Mouse (Mus musculus): Measurements from ENCODE around the gene Mkrn3. TPM values are rescaled to one million over a fixed set of nuclear protein-coding genes. Genes with fewer than 3 reads are reported as not detected.

Mkrn3 gene
- 1.7 and 2.6 TPM in 2 replicates for polyA plus RNA-seq (2014; fragmentation: Nextera tagmentation; extraction: Ambion mirVana)

- H3K4me1 ChIP-seq (ENCODE audit: control insufficient read depth in 2 of 2, insufficient read depth in 2 of 2, low read length in 2 of 2) = no peaks in the 10 kb centered on the region; a peak in 1 of 4 replicates
- H3K27ac ChIP-seq (replicated peaks in 1 of 2; ENCODE audit: control insufficient read depth in 1 of 2, insufficient read depth in 1 of 2, low read depth in 2 of 2, low read length in 2 of 2) = no peak within 1 kb of the TSS
- no peak for ATAC-seq (ENCODE audit: insufficient number of reproducible peaks, insufficient read depth, low FRiP score, low read depth)
- H3K4me3 ChIP-seq (ENCODE audit: control insufficient read depth in 1 of 2, insufficient read depth in 1 of 2, low read depth in 1 of 2, low read length in 2 of 2) = peak within 1 kb of the TSS; percentile 68 to 76
- 20% methylated on average over 49 of the region's 49 CpGs for WGBS
- H3K4me2 ChIP-seq (ENCODE audit: low read length) = peak within 1 kb of the TSS; percentile 71
- H3K27me3 ChIP-seq (ENCODE audit: control insufficient read depth, insufficient read depth, low read length) = peaks cover 10% of the 10 kb centered on the region; the same call in 1 of the 2 replicates
- peaks cover 20% of the 10 kb centered on the region for H3K9me3 ChIP-seq (ENCODE audit: control insufficient read depth, low read length)
- H3K36me3 ChIP-seq (ENCODE audit: control insufficient read depth, insufficient read depth, low read length) = no peaks in the 10 kb centered on the region
- H3K9ac ChIP-seq (ENCODE audit: low read length) = peak within 1 kb of the TSS; percentile 80
Observed at GRCm38 (mm10) chr7:62419493-62420360, at the start of gene Mkrn3. TSS of gene Mkrn3 (minus strand) at chr7:62420139.

DNA sequence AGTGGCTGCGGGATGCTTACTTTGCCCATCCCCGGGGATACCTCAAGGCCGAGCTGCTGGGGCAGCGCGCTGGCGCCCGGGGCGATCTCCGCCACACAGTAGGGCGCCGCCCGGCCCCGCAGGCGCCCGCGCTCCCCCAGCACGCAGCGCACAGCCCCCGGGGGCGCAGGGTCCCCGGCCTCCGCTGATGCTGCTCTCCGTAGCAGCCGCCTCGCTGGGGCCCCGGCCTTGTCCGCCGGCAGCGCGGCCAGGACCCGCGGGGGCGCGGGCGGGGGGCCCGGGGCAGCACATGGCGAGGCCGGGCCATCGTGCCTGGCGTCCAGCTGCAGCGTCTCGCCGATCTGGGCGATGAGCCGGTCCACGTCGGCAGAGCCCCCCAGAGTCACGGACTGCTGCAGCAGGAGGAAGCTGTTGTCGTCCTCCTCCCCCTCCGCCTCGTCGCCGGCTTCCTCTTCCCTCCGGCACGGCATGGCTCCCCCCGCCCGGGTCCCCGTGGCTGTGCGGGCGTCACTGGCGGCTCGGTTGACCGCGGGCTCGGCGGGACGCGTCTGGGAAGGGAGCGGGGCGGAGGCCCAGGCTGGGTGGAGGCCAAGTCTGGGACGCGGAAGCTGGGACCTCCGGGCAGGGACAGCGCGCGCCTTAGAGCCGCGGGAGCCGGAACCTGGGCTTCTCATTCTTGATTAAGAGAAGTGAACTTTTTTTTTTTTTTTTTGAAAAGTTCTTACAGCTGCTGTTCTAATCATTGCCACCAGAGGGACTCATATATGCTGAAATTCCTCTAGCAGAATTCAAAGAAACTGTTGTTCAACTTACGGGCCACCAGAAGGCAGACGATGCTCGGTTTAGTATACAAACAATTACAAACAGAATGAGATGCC is 44.2 kb upstream of the Mkrn3 start, which contains the start of gene Peg12:
TSS of gene Peg12 (minus strand) at position 633 of the 878 bp plus-strand sequence.
- peak within 1 kb of the TSS; percentile 76 to 88 for H3K27ac ChIP-seq (replicated peaks in 1 of 2; ENCODE audit: control insufficient read depth in 1 of 2, insufficient read depth in 1 of 2, low read depth in 2 of 2, low read length in 2 of 2)
- peak within 1 kb of the TSS; percentile 73 for H3K9ac ChIP-seq (ENCODE audit: low read length)
- H3K36me3 ChIP-seq (ENCODE audit: control insufficient read depth, insufficient read depth, low read length) = no peaks in the 10 kb centered on the region
- H3K4me1 ChIP-seq (ENCODE audit: control insufficient read depth in 2 of 2, insufficient read depth in 2 of 2, low read length in 2 of 2) = no peaks in the 10 kb centered on the region
- no peaks in the 10 kb centered on the region; the same call in 1 of the 2 replicates for H3K9me3 ChIP-seq (ENCODE audit: control insufficient read depth, low read length)
- peak; percentile 77 for ATAC-seq (ENCODE audit: insufficient number of reproducible peaks, insufficient read depth, low FRiP score, low read depth)
- H3K4me3 ChIP-seq (ENCODE audit: control insufficient read depth in 1 of 2, insufficient read depth in 1 of 2, low read depth in 1 of 2, low read length in 2 of 2) = peak within 1 kb of the TSS; percentile 56 to 69
- H3K27me3 ChIP-seq (ENCODE audit: control insufficient read depth, insufficient read depth, low read length) = no peaks in the 10 kb centered on the region
- 13% methylated on average over 74 of the region's 82 CpGs for WGBS
- peak within 1 kb of the TSS; percentile 66 for H3K4me2 ChIP-seq (ENCODE audit: low read length)

- WGBS = 23% methylated on average over 55 of the region's 55 CpGs
- Histone ChIP-seq H3K4me3 (ENCODE audit: control insufficient read depth in 1 of 2, insufficient read depth in 1 of 2, low read depth in 1 of 2, low read length in 2 of 2) (peak overlapping the region; percentile 56 to 69), H3K9ac (ENCODE audit: low read length) (peak overlapping the region; percentile 73), H3K36me3 (ENCODE audit: control insufficient read depth, insufficient read depth, low read length) (no peaks in the 10 kb centered on the region), H3K27ac (replicated peaks in 1 of 2; ENCODE audit: control insufficient read depth in 1 of 2, insufficient read depth in 1 of 2, low read depth in 2 of 2, low read length in 2 of 2) (peak overlapping the region; percentile 39 to 76), H3K27me3 (ENCODE audit: control insufficient read depth, insufficient read depth, low read length) (no peaks in the 10 kb centered on the region), H3K4me2 (ENCODE audit: low read length) (peak overlapping the region; percentile 66), H3K4me1 (ENCODE audit: control insufficient read depth in 2 of 2, insufficient read depth in 2 of 2, low read length in 2 of 2) (no peaks in the 10 kb centered on the region), H3K9me3 (ENCODE audit: control insufficient read depth, low read length) (no peaks in the 10 kb centered on the region; the same call in 1 of the 2 replicates)
- ATAC-seq (ENCODE audit: insufficient number of reproducible peaks, insufficient read depth, low FRiP score, low read depth) = no peak; the same call in 1 of the 2 replicates
Observed at GRCm38 (mm10) chr7:62463007-62463877, 43.3 kb upstream of the Mkrn3 start.

- Histone ChIP-seq H3K36me3 (ENCODE audit: control insufficient read depth, insufficient read depth, low read length) (no peaks in the 10 kb centered on the region), H3K4me1 (ENCODE audit: control insufficient read depth in 2 of 2, insufficient read depth in 2 of 2, low read length in 2 of 2) (no peaks in the 10 kb centered on the region), H3K9me3 (ENCODE audit: control insufficient read depth, low read length) (no peaks in the 10 kb centered on the region; the same call in 1 of the 2 replicates), H3K4me3 (ENCODE audit: control insufficient read depth in 1 of 2, insufficient read depth in 1 of 2, low read depth in 1 of 2, low read length in 2 of 2) (peak overlapping the region; percentile 28 to 56), H3K9ac (ENCODE audit: low read length) (0 out of 2 replicates have a peak overlapping the region, but pooled peaks have one; percentile 21), H3K4me2 (ENCODE audit: low read length) (peak overlapping the region; percentile 66), H3K27me3 (ENCODE audit: control insufficient read depth, insufficient read depth, low read length) (no peaks in the 10 kb centered on the region), H3K27ac (replicated peaks in 1 of 2; ENCODE audit: control insufficient read depth in 1 of 2, insufficient read depth in 1 of 2, low read depth in 2 of 2, low read length in 2 of 2) (no peak overlapping the region)
- WGBS = 22% methylated on average over 13 of the region's 13 CpGs
- no peak for ATAC-seq (ENCODE audit: insufficient number of reproducible peaks, insufficient read depth, low FRiP score, low read depth)
Observed at GRCm38 (mm10) chr7:62462229-62463006, 42.5 kb upstream of the Mkrn3 start.

DNA sequence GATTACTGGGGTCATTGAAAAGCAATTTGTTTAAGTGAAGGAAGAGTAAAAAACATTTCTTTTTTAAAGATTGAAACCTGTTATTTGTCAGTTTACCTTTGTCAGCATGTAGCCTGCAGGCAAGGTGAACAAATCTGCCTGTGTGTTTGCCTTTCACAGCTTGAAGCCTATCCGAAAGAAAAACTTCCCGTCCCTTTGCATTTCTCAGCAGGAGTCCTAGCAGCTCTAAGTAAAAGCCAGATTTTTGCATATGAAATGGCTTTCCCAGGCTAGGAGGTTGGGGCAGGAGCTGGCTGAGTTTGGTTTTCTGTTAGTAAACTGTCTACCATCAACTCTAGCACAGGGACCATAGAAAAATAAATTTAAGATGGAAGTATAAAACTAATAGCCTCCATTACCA is 32.4 kb upstream of the Mkrn3 start:
- Histone ChIP-seq H3K9me3 (ENCODE audit: control insufficient read depth, low read length) (peaks cover 4% of the 10 kb centered on the region; the same call in 1 of the 2 replicates), H3K9ac (ENCODE audit: low read length) (no peak overlapping the region), H3K36me3 (ENCODE audit: control insufficient read depth, insufficient read depth, low read length) (no peaks in the 10 kb centered on the region)

GRCm38 (mm10) chr7:62445431-62446165 is 25.7 kb upstream of the Mkrn3 start:
- Histone ChIP-seq H3K36me3 (ENCODE audit: control insufficient read depth, insufficient read depth, low read length) (no peaks in the 10 kb centered on the region), H3K4me2 (ENCODE audit: low read length) (no peak overlapping the region), H3K4me3 (ENCODE audit: control insufficient read depth in 1 of 2, insufficient read depth in 1 of 2, low read depth in 1 of 2, low read length in 2 of 2) (no peak overlapping the region), H3K27me3 (ENCODE audit: control insufficient read depth, insufficient read depth, low read length) (no peaks in the 10 kb centered on the region), H3K27ac (replicated peaks in 1 of 2; ENCODE audit: control insufficient read depth in 1 of 2, insufficient read depth in 1 of 2, low read depth in 2 of 2, low read length in 2 of 2) (no peak overlapping the region), H3K9me3 (ENCODE audit: control insufficient read depth, low read length) (peaks cover 2% of the 10 kb centered on the region), H3K4me1 (ENCODE audit: control insufficient read depth in 2 of 2, insufficient read depth in 2 of 2, low read length in 2 of 2) (no peaks in the 10 kb centered on the region), H3K9ac (ENCODE audit: low read length) (no peak overlapping the region)
- no peak for ATAC-seq (ENCODE audit: insufficient number of reproducible peaks, insufficient read depth, low FRiP score, low read depth)

More for the DNA sequence above, 32.4 kb upstream of the Mkrn3 start:
- WGBS = 26% methylated on average over 2 of the region's 2 CpGs
- no peak overlapping the region for H3K27ac ChIP-seq (replicated peaks in 1 of 2; ENCODE audit: control insufficient read depth in 1 of 2, insufficient read depth in 1 of 2, low read depth in 2 of 2, low read length in 2 of 2)
- H3K4me1 ChIP-seq (ENCODE audit: control insufficient read depth in 2 of 2, insufficient read depth in 2 of 2, low read length in 2 of 2) = no peaks in the 10 kb centered on the region
- no peaks in the 10 kb centered on the region for H3K27me3 ChIP-seq (ENCODE audit: control insufficient read depth, insufficient read depth, low read length)
- no peak for ATAC-seq (ENCODE audit: insufficient number of reproducible peaks, insufficient read depth, low FRiP score, low read depth)
- no peak overlapping the region for H3K4me2 ChIP-seq (ENCODE audit: low read length)
- no peak overlapping the region for H3K4me3 ChIP-seq (ENCODE audit: control insufficient read depth in 1 of 2, insufficient read depth in 1 of 2, low read depth in 1 of 2, low read length in 2 of 2)

Measured in heart, embryonic 14.5 days (tissue).